Comparison of ENCODE assay signal across 15 mouse cellular contexts in genomic region chr6:148381163-148381782, GRCm38 (mm10).
DNase-seq lines count a peak whose midpoint lies in the region; ATAC-seq and TF ChIP-seq lines count a peak whose summit lies in the region.
"Had no signal": no experiment of that assay in that cellular context is flagged by ENCODE, and none has a peak within 500 bp of the region (broad histone marks: within the 10 kb centered on the region; RNA-seq: fewer than 3 reads in every experiment).

No protein-coding gene starts in this region.

- H3K9me3 ChIP-seq in midbrain, embryonic 13.5 days, result no peaks in the 10 kb centered on the region
- no peaks in the 10 kb centered on the region for H3K9me3 ChIP-seq in midbrain, postnatal 0 days (ENCODE audit: low read length)
- H3K9me3 ChIP-seq in lung, embryonic 14.5 days (ENCODE audit: low read depth, low read length), result no peaks in the 10 kb centered on the region
- H3K9me3 ChIP-seq: limb, embryonic 15.5 days had no signal

- peak; percentile 43; the same call in 1 of the 2 replicates for ATAC-seq in midbrain, embryonic 13.5 days
- no peak for ATAC-seq in midbrain, postnatal 0 days (ENCODE audit: low FRiP score)
- ATAC-seq in lung, embryonic 14.5 days (ENCODE audit: insufficient read depth), result no peak

- no peak overlapping the region for H3K4me3 ChIP-seq in midbrain, embryonic 13.5 days (replicated peaks)
- no peak overlapping the region for H3K4me3 ChIP-seq in midbrain, postnatal 0 days (ENCODE audit: low read depth, low read length)
- no peak overlapping the region for H3K4me3 ChIP-seq in lung, embryonic 14.5 days (ENCODE audit: low read depth, low read length)
- H3K4me3 ChIP-seq: limb, embryonic 15.5 days; megakaryocyte, embryonic 14.5 days; myocyte had no signal

- H3K9ac ChIP-seq in midbrain, embryonic 13.5 days (replicated peaks), result no peak overlapping the region
- no peak overlapping the region for H3K9ac ChIP-seq in midbrain, postnatal 0 days (replicated peaks; ENCODE audit: low read length, poor library complexity, severe bottlenecking)
- H3K9ac ChIP-seq in lung, embryonic 14.5 days, result no peak overlapping the region
- H3K9ac ChIP-seq: limb, embryonic 15.5 days had no signal

- H3K36me3 ChIP-seq in midbrain, embryonic 13.5 days, result no peaks in the 10 kb centered on the region
- no peaks in the 10 kb centered on the region for H3K36me3 ChIP-seq in midbrain, postnatal 0 days (ENCODE audit: insufficient read depth, low read length)
- H3K36me3 ChIP-seq in lung, embryonic 14.5 days (ENCODE audit: insufficient read depth), result no peaks in the 10 kb centered on the region
- H3K36me3 ChIP-seq: limb, embryonic 15.5 days had no signal

- DNase-seq in heart, adult 11 months, result peak; percentile 98
- DNase-seq in heart, postnatal 4 days, result no peak
- DNase-seq in midbrain, postnatal 0 days (ENCODE audit: low spot score), result no peak
- DNase-seq in lung, embryonic 14.5 days, result peak; percentile 19
- DNase-seq in retina, postnatal 1 day, result peak; percentile 23
- DNase-seq in cerebellum, adult 11-12 months, result no peak
- DNase-seq in embryo, embryonic 11 days, result no peak
- DNase-seq: cerebellum, adult 8-10 months; kidney, postnatal 10 days; right cerebral cortex, adult 18-20 months; thymus, postnatal 4 days had no signal

- 0 out of 2 replicates have a peak, but pooled peaks cover 2% of the 10 kb centered on the region for H3K4me1 ChIP-seq in midbrain, embryonic 13.5 days (replicated peaks)
- H3K4me1 ChIP-seq in midbrain, postnatal 0 days (ENCODE audit: insufficient read depth, low read length), result no peaks in the 10 kb centered on the region
- peaks cover 5% of the 10 kb centered on the region; the same call in 1 of the 2 replicates for H3K4me1 ChIP-seq in lung, embryonic 14.5 days (ENCODE audit: insufficient read depth)

- TF ChIP-seq CTCF in midbrain, postnatal 0 days (IDR thresholded peaks at IDR 0.05), result no peak
- no peak for TF ChIP-seq CTCF in lung, embryonic 14.5 days (IDR thresholded peaks at IDR 0.05; ENCODE audit: low read depth)

- H3K4me2 ChIP-seq in midbrain, embryonic 13.5 days (replicated peaks), result no peak overlapping the region
- no peak overlapping the region for H3K4me2 ChIP-seq in midbrain, postnatal 0 days (ENCODE audit: low read depth, low read length, poor library complexity, severe bottlenecking)
- H3K4me2 ChIP-seq in lung, embryonic 14.5 days, result no peak overlapping the region
- H3K4me2 ChIP-seq: limb, embryonic 15.5 days had no signal

- H3K27me3 ChIP-seq in midbrain, embryonic 13.5 days, result no peaks in the 10 kb centered on the region
- no peaks in the 10 kb centered on the region for H3K27me3 ChIP-seq in midbrain, postnatal 0 days (ENCODE audit: insufficient read depth, low read length)
- H3K27me3 ChIP-seq in lung, embryonic 14.5 days (ENCODE audit: insufficient read depth, low read length), result no peaks in the 10 kb centered on the region
- H3K27me3 ChIP-seq: limb, embryonic 15.5 days had no signal

- no peak overlapping the region for H3K27ac ChIP-seq in midbrain, embryonic 13.5 days
- no peak overlapping the region for H3K27ac ChIP-seq in midbrain, postnatal 0 days (ENCODE audit: low read depth, low read length)
- H3K27ac ChIP-seq in lung, embryonic 14.5 days (ENCODE audit: low read depth), result no peak overlapping the region
- H3K27ac ChIP-seq: limb, embryonic 15.5 days had no signal

- 62% methylated on average over 9 of the region's 9 CpGs for WGBS in midbrain, embryonic 13.5 days
- 69% methylated on average over 9 of the region's 9 CpGs for WGBS in midbrain, postnatal 0 days
- WGBS in lung, embryonic 14.5 days, result 81% methylated on average over 9 of the region's 9 CpGs

Comparison
In these comparisons a context has a peak if more than half of its experiments do, and no peak if none do; other contexts are left out.
1. DNase-seq: peak in heart, adult 11 months (single experiment), lung, embryonic 14.5 days (single experiment) and retina, postnatal 1 day (single experiment); none in heart, postnatal 4 days (single experiment), midbrain, postnatal 0 days (single experiment), cerebellum, adult 11-12 months (single experiment) and embryo, embryonic 11 days (single experiment).